Mouse (Mus musculus) kidney, adult 2 months (tissue): ENCODE results near the gene Eef1akmt2. TPM values are rescaled to one million over a fixed set of nuclear protein-coding genes. Genes with fewer than 3 reads are reported as not detected.

Experiments used
- DNase-seq: peaks from one replicate; pipeline ENCODE4 v3.0.0; 2021
- H3K27ac ChIP-seq: fragments of 200-500 bp; 2 replicates; pipeline ENCODE4 v1.5.1; 2012; ENCODE audit warnings: low read depth, low read length, control low read depth, inconsistent platforms; ENCODE audit not compliant: insufficient read depth
- H3K27me3 ChIP-seq: fragments of 200-500 bp; replicated peaks from 2 replicates; pipeline ENCODE4 v1.6.1; 2012; ENCODE audit warnings: mild to moderate bottlenecking, moderate library complexity, low read length, inconsistent platforms; ENCODE audit not compliant: control insufficient read depth, insufficient read depth
- H3K36me3 ChIP-seq: fragments of 200-500 bp; 2 replicates; pipeline ENCODE4 v1.6.1; 2012; ENCODE audit warnings: mild to moderate bottlenecking, moderate library complexity, low read length, inconsistent platforms; ENCODE audit not compliant: control insufficient read depth, insufficient read depth
- H3K4me1 ChIP-seq: fragments of 200-500 bp; 2 replicates; pipeline ENCODE4 v1.6.1; 2011; ENCODE audit warnings: low read length; ENCODE audit not compliant: control insufficient read depth, insufficient read depth
- H3K4me3 ChIP-seq: fragments of 200-500 bp; 2 replicates; pipeline ENCODE4 v1.5.1; 2011; ENCODE audit warnings: mild to moderate bottlenecking, low read depth, low read length, control low read depth; ENCODE audit not compliant: insufficient read depth
- CTCF ChIP-seq: fragments of 200-500 bp; conservative IDR thresholded peaks from 2 replicates; pipeline ENCODE4 v1.5.1; 2011; ENCODE audit warnings: low read depth, mild to moderate bottlenecking, control low read depth, low read length, moderate library complexity, mixed read lengths; ENCODE audit not compliant: insufficient read depth, insufficient read length
- POLR2A ChIP-seq: fragments of 200-500 bp; IDR thresholded peaks from one replicate; pipeline ENCODE4 v1.6.1; 2011; ENCODE audit warnings: low read depth, low read length, control low read depth
- WGBS: fragments of 180-500 bp; shearing (Covaris S2); methylation state at CpG from one replicate; pipeline ENCODE4 v1.1.7; 2018; 5-methylcytosine and 5-hydroxymethylcytosine counted together
- polyA plus RNA-seq: library from polyadenylated mRNA; depleted of rRNA; stranded (reverse); fragments of >200 nt; gene quantifications from 2 replicates; pipeline ENCODE4 v1.2.3, GENCODE M21; 2012

Gene Eef1akmt2
- polyA plus RNA-seq, 1 experiment: 13.0 TPM

- H3K27me3 ChIP-seq: no peaks in the 10 kb centered on the region
- H3K27ac ChIP-seq: peak overlapping the region; percentile 82
- WGBS: 50% methylated on average over 10 of the region's 10 CpGs
- peak; percentile 76 for DNase-seq
- peaks cover 62% of the 10 kb centered on the region for H3K4me1 ChIP-seq
- H3K4me3 ChIP-seq: no peak overlapping the region
- TF ChIP-seq POLR2A (no peak), CTCF (no peak)
- no peaks in the 10 kb centered on the region for H3K36me3 ChIP-seq
Measured at GRCm38 (mm10) chr7:132800868-132801267, 51.6 kb downstream of the Eef1akmt2 start.

- no peak for DNase-seq
- 76% methylated on average over 5 of the region's 5 CpGs for WGBS
- TF ChIP-seq CTCF: no peak
- TF ChIP-seq POLR2A: no peak
- no peaks in the 10 kb centered on the region for H3K36me3 ChIP-seq
- H3K27ac ChIP-seq: peak overlapping the region; percentile 82
- peaks cover 50% of the 10 kb centered on the region for H3K4me1 ChIP-seq
- H3K27me3 ChIP-seq: no peaks in the 10 kb centered on the region
- H3K4me3 ChIP-seq: no peak overlapping the region
Measured at GRCm38 (mm10) chr7:132799119-132800016, 53.1 kb downstream of the Eef1akmt2 start.

GRCm38 (mm10) chr7:132795141-132795540, 57.3 kb downstream of the Eef1akmt2 start:
- WGBS: 79% methylated on average over 5 of the region's 5 CpGs
- no peak overlapping the region for H3K27ac ChIP-seq
- H3K27me3 ChIP-seq: no peaks in the 10 kb centered on the region
- peaks cover 21% of the 10 kb centered on the region for H3K4me1 ChIP-seq
- no peak for DNase-seq
- no peak overlapping the region for H3K4me3 ChIP-seq
- no peaks in the 10 kb centered on the region for H3K36me3 ChIP-seq
- no peak for TF ChIP-seq POLR2A
- no peak for TF ChIP-seq CTCF

- WGBS: 57% methylated on average over 6 of the region's 6 CpGs
- Histone ChIP-seq H3K4me3 (no peak overlapping the region), H3K27ac (no peak overlapping the region), H3K36me3 (no peaks in the 10 kb centered on the region), H3K4me1 (peaks cover 9% of the 10 kb centered on the region; the same call in 1 of the 2 replicates), H3K27me3 (no peaks in the 10 kb centered on the region)
- TF ChIP-seq CTCF (no peak), POLR2A (no peak)
- no peak for DNase-seq
Measured at GRCm38 (mm10) chr7:132793467-132793866, 59.0 kb downstream of the Eef1akmt2 start.

GRCm38 (mm10) chr7:132790447-132791219, 61.8 kb downstream of the Eef1akmt2 start:
- TF ChIP-seq POLR2A (no peak), CTCF (no peak)
- Histone ChIP-seq H3K27ac (no peak overlapping the region), H3K4me3 (no peak overlapping the region), H3K4me1 (peaks cover 30% of the 10 kb centered on the region), H3K27me3 (no peaks in the 10 kb centered on the region), H3K36me3 (no peaks in the 10 kb centered on the region)
- 86% methylated on average over 14 of the region's 14 CpGs for WGBS
- no peak for DNase-seq

GRCm38 (mm10) chr7:132788826-132789225, 63.6 kb downstream of the Eef1akmt2 start:
- Histone ChIP-seq H3K4me1 (peaks cover 33% of the 10 kb centered on the region), H3K27me3 (no peaks in the 10 kb centered on the region), H3K4me3 (no peak overlapping the region), H3K36me3 (no peaks in the 10 kb centered on the region), H3K27ac (no peak overlapping the region)
- DNase-seq: no peak
- TF ChIP-seq POLR2A (no peak), CTCF (no peak)
- WGBS: 87% methylated on average over 13 of the region's 13 CpGs
